Mouse (Mus musculus) kidney, adult 18-20 months (tissue): ENCODE measurements around the gene Ubac2.

Source experiments
- DNase-seq: peaks from one replicate; pipeline ENCODE4 v3.0.0; 2021

The Ubac2 gene

GRCm38 (mm10) chr14:122011768-122012167, 133.3 kb downstream of the Ubac2 start:
- DNase-seq = no peak

GRCm38 (mm10) chr14:122012193-122012592, 133.8 kb downstream of the Ubac2 start:
- no peak for DNase-seq

GRCm38 (mm10) chr14:122012814-122013213, 134.4 kb downstream of the Ubac2 start:
- no peak for DNase-seq

GRCm38 (mm10) chr14:122013417-122013951, 135.1 kb downstream of the Ubac2 start:
- DNase-seq = no peak

GRCm38 (mm10) chr14:122017958-122018357, 139.5 kb downstream of the Ubac2 start:
- no peak for DNase-seq

DNA sequence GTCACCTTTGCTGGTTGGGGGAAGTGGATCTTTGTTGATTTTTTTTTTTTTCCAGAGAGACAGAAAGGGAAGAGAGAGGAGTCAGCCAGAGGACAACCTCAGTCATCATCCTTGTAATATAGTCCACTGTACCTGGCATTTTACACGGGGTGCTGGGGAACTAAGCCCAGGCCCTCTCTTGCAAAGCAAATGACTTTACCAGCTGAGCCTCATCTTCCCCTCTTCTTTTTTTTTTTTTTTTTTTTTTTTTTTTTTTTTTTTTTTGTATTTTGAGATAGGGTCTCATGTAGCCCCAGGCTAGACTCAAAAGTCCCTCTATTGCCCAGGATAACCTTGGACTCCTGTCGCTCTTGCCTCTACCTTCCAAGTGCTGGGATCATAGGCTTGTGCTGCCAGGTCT, 141.0 kb downstream of the Ubac2 start:
- no peak for DNase-seq

DNA sequence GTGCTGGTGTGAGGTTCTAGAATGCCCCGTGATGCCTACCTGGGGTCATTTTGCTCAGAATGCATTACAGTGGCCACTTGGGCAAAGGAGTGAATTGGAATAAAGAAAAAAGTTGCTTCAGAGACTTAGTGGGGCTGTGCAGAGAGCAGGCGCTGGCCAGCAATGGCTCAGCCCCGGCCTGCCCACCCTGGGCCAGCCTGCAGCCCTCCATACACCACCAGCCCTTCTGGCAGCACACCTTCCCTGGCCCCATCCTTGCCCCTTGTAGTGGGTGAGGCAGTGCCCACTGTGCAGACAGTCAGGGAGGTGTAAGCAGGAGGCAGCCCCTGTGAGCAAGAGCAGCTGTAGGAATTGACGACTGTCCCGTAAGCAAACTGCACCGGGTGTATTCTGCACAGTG, 142.1 kb downstream of the Ubac2 start:
- DNase-seq = no peak

DNA sequence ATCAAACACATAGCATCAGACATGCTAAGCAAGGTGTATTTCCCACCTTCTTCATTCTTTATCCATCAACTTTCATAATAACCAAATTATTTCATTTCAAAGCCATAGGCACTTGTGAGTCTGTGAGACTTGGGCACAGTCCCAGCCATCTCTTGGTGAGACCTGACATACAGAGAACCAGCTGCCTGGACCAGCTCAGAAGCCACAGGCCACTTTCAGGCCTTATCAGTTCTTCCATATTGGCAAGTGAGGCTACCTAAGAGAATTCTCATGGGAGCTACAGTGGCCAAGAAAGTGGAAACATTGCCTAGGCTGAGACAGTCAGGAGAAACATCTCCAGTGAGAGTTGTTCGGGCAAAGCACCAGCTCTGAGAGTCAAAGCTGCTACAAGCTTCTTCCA, 144.6 kb downstream of the Ubac2 start:
- DNase-seq = no peak

GRCm38 (mm10) chr14:122023928-122024327, 145.5 kb downstream of the Ubac2 start:
- no peak for DNase-seq

DNA sequence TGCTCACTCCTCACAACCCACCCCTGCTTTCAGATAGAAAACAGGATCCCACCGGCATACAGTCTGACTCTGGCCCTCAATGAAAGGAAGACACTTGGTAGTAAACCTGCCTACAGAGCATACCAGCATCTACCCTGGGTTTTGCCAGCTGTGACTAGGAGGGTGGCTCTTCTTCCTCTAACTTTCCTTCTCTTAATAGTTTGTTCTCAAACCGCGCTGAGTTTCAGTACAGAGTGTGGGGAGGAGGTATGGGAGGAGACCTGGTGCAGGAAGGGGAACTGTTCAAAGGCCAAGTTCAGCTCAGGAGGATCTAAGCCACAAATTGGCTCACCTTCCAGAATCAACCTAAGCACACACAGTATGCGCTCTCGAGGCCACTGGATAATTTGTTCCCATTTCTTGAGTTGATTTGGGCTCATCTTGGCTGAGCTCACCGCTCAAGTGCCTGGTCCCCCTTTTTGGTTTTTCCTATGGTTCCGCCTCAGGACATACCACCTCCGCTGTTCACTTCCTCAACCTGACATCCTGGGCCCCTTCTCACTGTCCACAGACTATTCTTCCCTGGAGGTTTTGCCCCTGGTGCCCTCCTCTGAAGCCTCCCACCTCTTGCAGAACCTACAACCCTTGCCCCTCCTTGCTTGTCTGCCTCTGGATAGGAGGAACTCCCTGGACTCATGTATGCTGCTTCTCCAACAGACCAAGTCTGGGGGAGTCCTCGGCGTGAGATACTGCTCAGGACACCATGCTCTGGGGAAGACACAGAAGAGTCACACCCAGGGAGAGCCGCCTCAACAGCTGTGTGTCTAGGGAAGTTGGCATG, 150.7 kb downstream of the Ubac2 start:
- no peak for DNase-seq

GRCm38 (mm10) chr14:122029851-122030250, 151.4 kb downstream of the Ubac2 start:
- no peak for DNase-seq

- no peak for DNase-seq
Observed at GRCm38 (mm10) chr14:122032045-122032444, 153.6 kb downstream of the Ubac2 start.

DNA sequence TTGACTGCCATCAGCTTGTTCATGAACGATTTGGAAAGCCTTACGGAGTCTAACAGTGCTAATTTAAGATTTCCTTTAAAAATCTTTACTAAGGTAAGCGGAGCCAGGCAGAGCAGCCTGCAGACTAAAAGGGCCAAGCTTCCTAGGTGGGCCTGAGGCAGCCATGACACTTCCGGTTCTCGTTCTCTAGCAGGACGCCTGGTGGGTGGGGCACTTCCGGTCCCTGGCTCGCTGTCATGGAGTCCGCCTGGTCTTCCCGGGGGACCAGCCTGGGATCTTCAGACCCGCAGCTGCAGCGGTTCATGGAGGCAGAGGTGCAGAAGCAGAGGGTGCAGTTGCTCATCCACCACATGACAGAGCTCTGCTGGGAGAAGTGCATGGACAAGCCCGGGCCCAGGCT, 156.0 kb downstream of the Ubac2 start, which contains the start of gene Timm8a2:
Gene Timm8a2, plus strand, starts transcription at position 224 of the 400 bp plus-strand sequence.
- no peak for DNase-seq

- DNase-seq = no peak
Observed at GRCm38 (mm10) chr14:122035181-122035580, 156.8 kb downstream of the Ubac2 start.

DNA sequence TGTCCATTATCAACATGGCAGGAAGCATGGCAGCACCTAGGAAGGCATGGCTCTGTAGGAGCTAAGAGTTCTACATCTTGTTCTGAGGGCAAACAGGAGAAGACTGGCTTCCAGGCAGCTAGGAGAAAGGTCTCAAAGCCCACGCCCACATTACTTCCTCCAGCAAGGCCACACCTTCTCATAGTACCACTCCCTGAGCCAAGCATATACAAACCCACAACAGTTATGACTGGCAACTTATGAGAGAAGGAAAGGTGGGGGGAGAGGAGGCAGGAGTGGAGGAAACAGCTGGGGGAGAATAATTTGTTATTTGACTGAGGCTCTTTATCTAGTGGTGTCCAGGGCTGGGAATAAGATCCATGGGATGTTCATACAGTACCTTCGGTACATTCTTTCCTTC, 157.4 kb downstream of the Ubac2 start:
- DNase-seq = no peak

DNA sequence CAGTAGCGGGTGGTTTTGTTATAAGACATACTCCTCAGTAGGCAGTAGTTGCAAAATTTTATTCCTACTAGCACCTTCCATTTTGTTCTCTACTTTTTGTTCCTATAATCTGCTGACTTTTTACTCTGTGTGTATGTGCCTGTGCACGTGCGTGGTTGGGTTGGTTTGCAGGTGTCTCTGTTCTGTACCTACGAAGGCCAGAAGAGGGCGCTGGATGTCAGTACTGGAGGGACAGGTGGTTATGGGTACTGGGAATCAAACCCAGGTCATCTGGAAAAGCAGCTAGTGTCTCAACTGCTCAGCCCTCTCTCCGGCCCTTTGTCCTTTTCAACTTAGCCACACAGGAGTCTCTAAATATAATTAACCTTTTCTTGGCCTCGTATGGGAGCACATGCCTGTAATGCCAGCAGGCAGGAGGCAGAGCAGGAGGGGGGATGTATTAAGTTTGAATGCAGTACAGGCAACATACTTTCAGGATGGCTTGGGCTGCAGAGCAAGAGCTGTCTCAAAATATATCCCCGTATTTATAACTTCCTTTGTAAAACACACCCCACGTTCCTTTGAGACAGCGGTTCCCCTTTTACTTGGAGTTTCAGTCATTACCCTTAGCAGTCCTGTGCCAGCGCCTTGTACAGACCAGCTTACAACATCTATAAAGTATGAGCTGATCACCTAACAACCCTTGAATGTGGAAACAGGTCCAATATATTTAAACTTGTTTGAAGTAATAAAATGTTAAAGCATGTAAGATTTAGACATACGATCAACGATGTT, 160.6 kb downstream of the Ubac2 start:
- no peak for DNase-seq

GRCm38 (mm10) chr14:122041413-122041825, 163.0 kb downstream of the Ubac2 start:
- DNase-seq = no peak

DNA sequence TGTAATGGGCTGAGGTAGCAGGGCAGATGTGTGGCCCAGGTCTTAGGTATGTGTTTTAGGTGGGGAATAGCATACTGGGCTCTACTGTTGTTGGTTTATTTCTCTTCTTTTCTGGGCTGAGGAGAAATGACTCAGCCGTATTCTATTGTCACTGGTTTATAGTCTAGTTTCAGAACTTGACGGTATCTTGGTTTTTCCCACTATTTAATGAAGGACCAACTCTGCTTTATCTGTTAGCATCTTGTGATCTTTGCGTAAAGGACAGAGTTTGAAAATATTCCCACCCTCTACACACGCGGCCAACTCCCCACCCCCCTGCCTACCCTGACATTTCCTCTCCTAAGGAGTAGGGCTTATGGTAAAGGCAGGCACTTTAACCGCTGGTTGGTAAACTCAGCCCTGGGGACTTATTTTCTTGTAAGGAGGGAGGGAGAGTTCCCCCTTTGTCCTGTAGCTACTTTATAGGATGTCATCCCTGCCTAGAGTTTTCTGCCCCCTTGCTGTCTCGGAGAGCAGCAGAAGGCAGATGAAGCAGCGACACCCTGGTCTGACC, 163.8 kb downstream of the Ubac2 start:
- no peak for DNase-seq

DNA sequence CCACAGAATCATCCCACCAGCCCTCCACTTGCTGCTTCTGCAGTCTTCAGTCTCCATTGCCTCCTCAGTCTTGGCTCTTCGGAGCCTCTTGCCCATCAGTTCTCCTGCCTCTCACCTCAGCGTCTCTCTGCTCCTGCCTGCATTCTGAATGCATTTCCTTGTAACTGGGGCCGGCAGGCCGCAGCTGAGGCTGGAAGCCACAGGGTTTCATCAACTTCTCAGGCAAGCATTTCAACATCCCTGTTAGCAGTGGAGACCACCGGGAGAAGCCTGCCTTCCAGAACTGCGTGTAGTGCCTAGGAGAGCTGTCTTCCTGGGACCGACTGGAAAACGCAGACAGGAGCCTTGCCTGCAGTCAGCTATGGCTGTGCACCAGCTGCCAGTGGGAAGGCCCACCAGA, 169.4 kb downstream of the Ubac2 start:
- DNase-seq = no peak

DNA sequence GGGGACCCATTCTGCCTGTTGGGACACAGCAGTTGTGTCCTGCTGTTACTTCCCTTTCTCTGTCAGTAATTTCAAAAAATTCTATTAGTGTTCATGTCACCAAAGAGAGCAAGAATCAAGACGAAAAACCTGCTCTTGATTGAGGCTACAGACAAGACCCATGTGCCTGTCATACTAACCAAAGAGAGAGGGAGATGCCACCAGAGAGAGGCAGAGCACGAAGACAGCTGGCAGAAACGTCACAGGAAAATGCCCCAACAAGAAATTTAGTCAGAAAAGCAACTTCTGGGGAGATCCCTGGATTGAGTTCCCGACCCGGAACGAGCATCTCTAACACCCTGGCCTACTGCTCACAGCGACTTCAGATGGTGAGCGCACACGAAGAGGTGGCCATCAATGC, 170.4 kb downstream of the Ubac2 start:
- DNase-seq = no peak

DNA sequence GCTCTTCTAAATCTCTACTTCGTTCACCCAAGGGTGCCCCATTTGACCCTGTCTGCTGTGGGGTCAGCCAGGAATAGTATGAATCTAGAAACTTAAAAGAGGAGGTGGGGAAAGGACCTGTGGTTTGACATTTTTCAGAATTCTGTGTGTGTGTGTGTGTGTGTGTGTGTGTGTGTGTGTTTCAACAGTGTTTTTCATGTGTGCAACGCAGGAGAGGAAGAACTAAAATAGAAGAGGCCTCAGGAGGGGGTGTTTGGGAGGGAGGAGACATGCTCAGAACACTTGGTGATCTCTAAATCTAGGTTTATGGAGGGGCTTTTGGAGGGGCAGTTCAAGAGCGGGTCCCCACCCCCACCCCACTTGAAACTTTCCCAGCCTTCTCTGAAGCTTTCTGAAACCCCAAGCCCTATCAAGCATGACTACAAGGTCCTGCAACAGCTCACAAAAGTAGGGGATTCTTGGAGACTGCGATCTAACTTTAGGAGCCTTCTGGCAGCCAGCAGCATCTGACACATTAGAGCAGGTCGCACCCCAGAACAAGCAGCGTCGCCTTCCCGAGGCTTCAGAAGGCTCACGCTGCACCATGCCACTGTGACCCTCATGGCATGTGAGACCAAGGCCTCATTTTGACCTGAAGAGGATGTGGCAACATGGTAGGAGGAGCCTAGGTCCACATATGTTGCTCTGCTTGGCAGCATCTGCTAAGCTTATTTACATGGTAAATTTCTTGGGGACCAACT, 174.6 kb downstream of the Ubac2 start:
- no peak for DNase-seq

GRCm38 (mm10) chr14:122056871-122057270, 178.5 kb downstream of the Ubac2 start:
- no peak for DNase-seq

GRCm38 (mm10) chr14:122057941-122058346, 179.5 kb downstream of the Ubac2 start:
- no peak for DNase-seq
